In genomic region chr11:98203351-98203911, GRCm38 (mm10) we compare ENCODE assay signal across 8 mouse cellular contexts. TPM values are rescaled to one million over a fixed set of nuclear protein-coding genes. Genes with fewer than 3 reads are reported as not detected.
A peak's percentile ranks its signal among the peaks of the same experiment; 100 is the strongest.
DNase-seq lines count a peak whose midpoint lies in the region; ATAC-seq and TF ChIP-seq lines count a peak whose summit lies in the region.

No protein-coding gene starts in this region.

- H3K36me3 ChIP-seq in heart, embryonic 12.5 days: peaks cover 14% of the 10 kb centered on the region
- 0 out of 2 replicates have a peak, but pooled peaks cover 1% of the 10 kb centered on the region for H3K36me3 ChIP-seq in midbrain, postnatal 0 days (ENCODE audit: insufficient read depth, low read length)

- H3K4me1 ChIP-seq in heart, embryonic 12.5 days (replicated peaks): peaks cover 8% of the 10 kb centered on the region; the same call in 1 of the 2 replicates
- H3K4me1 ChIP-seq in midbrain, postnatal 0 days (ENCODE audit: insufficient read depth, low read length): peaks cover 3% of the 10 kb centered on the region; the same call in 1 of the 2 replicates

- peak; percentile 22; the same call in 1 of the 2 replicates for ATAC-seq in heart, embryonic 12.5 days (ENCODE audit: insufficient number of reproducible peaks, low FRiP score)
- ATAC-seq in midbrain, postnatal 0 days (ENCODE audit: low FRiP score): peak; percentile 27; the same call in 1 of the 2 replicates

- H3K9ac ChIP-seq in heart, embryonic 12.5 days: peak overlapping the region; percentile 100
- H3K9ac ChIP-seq in midbrain, postnatal 0 days (replicated peaks; ENCODE audit: low read length, poor library complexity, severe bottlenecking): peak overlapping the region; percentile 100

- H3K4me3 ChIP-seq in heart, embryonic 12.5 days: peak overlapping the region; percentile 97
- peak overlapping the region; percentile 91 for H3K4me3 ChIP-seq in midbrain, postnatal 0 days (ENCODE audit: low read depth, low read length)

- no peaks in the 10 kb centered on the region for H3K27me3 ChIP-seq in heart, embryonic 12.5 days (replicated peaks)
- no peaks in the 10 kb centered on the region for H3K27me3 ChIP-seq in midbrain, postnatal 0 days (ENCODE audit: insufficient read depth, low read length)

- no peak for TF ChIP-seq CTCF in midbrain, postnatal 0 days (IDR thresholded peaks at IDR 0.05)

- WGBS in heart, embryonic 12.5 days: under 1% methylated on average over 37 of the region's 37 CpGs
- under 1% methylated on average over 37 of the region's 37 CpGs for WGBS in midbrain, postnatal 0 days

- no peaks in the 10 kb centered on the region for H3K9me3 ChIP-seq in heart, embryonic 12.5 days (replicated peaks)
- no peaks in the 10 kb centered on the region for H3K9me3 ChIP-seq in midbrain, postnatal 0 days (ENCODE audit: low read length)

- peak; percentile 49 for DNase-seq in gastrocnemius, postnatal 10 days
- no peak for DNase-seq in gastrocnemius, postnatal 25 days
- DNase-seq in urinary bladder, postnatal 10 days (ENCODE audit: low spot score): peak; percentile 15
- no peak for DNase-seq in urinary bladder, postnatal 4 days (ENCODE audit: low spot score in 2 of 2)
- DNase-seq in left cerebral cortex, adult 8-10 months (ENCODE audit: low spot score in 2 of 2): peak; percentile 39
- no peak for DNase-seq in midbrain, postnatal 0 days (ENCODE audit: low spot score)
- no peak for DNase-seq in embryo, embryonic 9.5 days (ENCODE audit: extremely low spot score)

- peak overlapping the region; percentile 100 for H3K27ac ChIP-seq in heart, embryonic 12.5 days (ENCODE audit: poor library complexity, severe bottlenecking)
- peak overlapping the region; percentile 100 for H3K27ac ChIP-seq in midbrain, postnatal 0 days (ENCODE audit: low read depth, low read length)

- H3K4me2 ChIP-seq in heart, embryonic 12.5 days: peak overlapping the region; percentile 75
- H3K4me2 ChIP-seq in midbrain, postnatal 0 days (ENCODE audit: low read depth, low read length, poor library complexity, severe bottlenecking): peak overlapping the region; percentile 99

RNA-seq across cellular contexts. Expression of gene Cdk12, which starts 0.6 kb away (rescaled TPM):
- 10 to 100 TPM; 16.6 to 25.1 TPM for total RNA-seq in gastrocnemius, postnatal 10 days (2021)
- total RNA-seq in gastrocnemius, postnatal 25 days (2021): 10 to 100 TPM; 13.0 to 14.0 TPM
- polyA plus RNA-seq in heart, embryonic 12.5 days (2016; fragmentation: Nextera tagmentation; extraction: Ambion mirVana): 9.4 and 10.6 TPM in 2 replicates
- 10 to 100 TPM; 36.6 to 42.6 (median 39.3) TPM for total RNA-seq in left cerebral cortex, adult 8-10 months (2022)
- 25.8 and 35.2 TPM in 2 replicates for total RNA-seq in midbrain, postnatal 0 days (2014; rRNA removed)
- 3.7 and 5.7 TPM in 2 replicates for polyA plus RNA-seq in midbrain, postnatal 0 days (2015; fragmentation: Nextera tagmentation; extraction: Ambion mirVana)

RNA-seq across cellular contexts. Expression of gene Med1, which starts 10.3 kb away (rescaled TPM):
- 10 to 100 TPM; 23.7 to 26.2 TPM for total RNA-seq in gastrocnemius, postnatal 10 days (2021)
- 10 to 100 TPM; 21.2 to 23.1 TPM for total RNA-seq in gastrocnemius, postnatal 25 days (2021)
- polyA plus RNA-seq in heart, embryonic 12.5 days (2016; fragmentation: Nextera tagmentation; extraction: Ambion mirVana): 46.3 TPM in 2 replicates
- total RNA-seq in left cerebral cortex, adult 8-10 months (2022): 10 to 100 TPM; 41.3 to 50.8 (median 46.0) TPM
- total RNA-seq in midbrain, postnatal 0 days (2014; rRNA removed): 36.2 and 40.6 TPM in 2 replicates
- polyA plus RNA-seq in midbrain, postnatal 0 days (2015; fragmentation: Nextera tagmentation; extraction: Ambion mirVana): 46.0 and 49.9 TPM in 2 replicates

RNA-seq across cellular contexts. Expression of gene Fbxl20, which starts 53.2 kb away (rescaled TPM):
- 10 to 100 TPM; 14.8 to 15.2 TPM for total RNA-seq in gastrocnemius, postnatal 10 days (2021)
- 10 to 100 TPM; 10.3 to 11.1 TPM for total RNA-seq in gastrocnemius, postnatal 25 days (2021)
- 13.3 and 14.8 TPM in 2 replicates for polyA plus RNA-seq in heart, embryonic 12.5 days (2016; fragmentation: Nextera tagmentation; extraction: Ambion mirVana)
- 10 to 100 TPM; 33.4 to 37.5 (median 34.9) TPM for total RNA-seq in left cerebral cortex, adult 8-10 months (2022)
- 24.0 and 25.7 TPM in 2 replicates for total RNA-seq in midbrain, postnatal 0 days (2014; rRNA removed)
- polyA plus RNA-seq in midbrain, postnatal 0 days (2015; fragmentation: Nextera tagmentation; extraction: Ambion mirVana): 12.4 and 16.3 TPM in 2 replicates

Comparison
In these comparisons a context has a peak if more than half of its experiments do, and no peak if none do; other contexts are left out.
1. DNase-seq: peak in gastrocnemius, postnatal 10 days (single experiment), urinary bladder, postnatal 10 days (single experiment) and left cerebral cortex, adult 8-10 months (2 of 2); none in gastrocnemius, postnatal 25 days (single experiment), urinary bladder, postnatal 4 days (0 of 2), midbrain, postnatal 0 days (single experiment) and embryo, embryonic 9.5 days (single experiment).